ENCODE assay signal across 13 mouse cellular contexts in genomic region chr14:62782981-62783380, GRCm38 (mm10).
"Had no signal": no experiment of that assay in that cellular context is flagged by ENCODE, and none has a peak within 500 bp of the region (broad histone marks: within the 10 kb centered on the region; RNA-seq: fewer than 3 reads in every experiment).

No protein-coding gene starts in this region.

- H3K27me3 ChIP-seq: kidney, embryonic 15.5 days; liver, embryonic 12.5 days; midbrain, embryonic 13.5 days; stomach, embryonic 15.5 days had no signal

- H3K4me2 ChIP-seq: kidney, embryonic 15.5 days; liver, embryonic 12.5 days; midbrain, embryonic 13.5 days; stomach, embryonic 15.5 days had no signal

- H3K27ac ChIP-seq: kidney, embryonic 15.5 days; left cerebral cortex, adult 2 months; limb, embryonic 10.5 days; liver, embryonic 12.5 days; macrophage; midbrain, embryonic 13.5 days; stomach, embryonic 15.5 days had no signal

- ATAC-seq: intestine, postnatal 0 days; liver, embryonic 12.5 days; midbrain, embryonic 13.5 days had no signal

- H3K9ac ChIP-seq: kidney, embryonic 15.5 days; liver, embryonic 12.5 days; midbrain, embryonic 13.5 days; stomach, embryonic 15.5 days had no signal

- H3K9me3 ChIP-seq: kidney, embryonic 15.5 days; limb, embryonic 10.5 days; liver, embryonic 12.5 days; midbrain, embryonic 13.5 days; stomach, embryonic 15.5 days had no signal

- DNase-seq: kidney, postnatal 25 days; right cerebral cortex, postnatal 14 days; thymus, adult 2 months; thymus, postnatal 25 days had no signal

- H3K36me3 ChIP-seq: kidney, embryonic 15.5 days; limb, embryonic 10.5 days; liver, embryonic 12.5 days; midbrain, embryonic 13.5 days; stomach, embryonic 15.5 days had no signal

- H3K4me1 ChIP-seq: kidney, embryonic 15.5 days; limb, embryonic 10.5 days; midbrain, embryonic 13.5 days; stomach, embryonic 15.5 days had no signal

- H3K4me3 ChIP-seq: kidney, embryonic 15.5 days; left cerebral cortex, adult 2 months; limb, embryonic 10.5 days; liver, embryonic 12.5 days; megakaryocyte, embryonic 14.5 days; midbrain, embryonic 13.5 days; stomach, embryonic 15.5 days had no signal
